Mouse (Mus musculus) cerebellum, adult 8-10 months (tissue): ENCODE results near the gene Rec8.

Source experiments
- DNase-seq: peaks from one replicate; pipeline ENCODE4 v3.0.0; 2022

Rec8 gene

GRCm38 (mm10) chr14:55617822-55618221 lies at the start of gene Rec8:
Rec8 (plus strand) TSS chr14:55618037.
- DNase-seq: peak; percentile 57

- DNase-seq: no peak
These were observed 47.2 kb upstream of the Rec8 start for GRCm38 (mm10) chr14:55570588-55570987.

- no peak for DNase-seq
These were observed 46.1 kb upstream of the Rec8 start for GRCm38 (mm10) chr14:55571760-55572159.

- DNase-seq: no peak
These were observed 42.5 kb upstream of the Rec8 start, which contains the start of gene Fitm1 for GRCm38 (mm10) chr14:55575302-55575701. Fitm1 (plus strand) TSS chr14:55575617.

- DNase-seq: no peak
These were observed 42.1 kb upstream of the Rec8 start for GRCm38 (mm10) chr14:55575711-55576110.

- DNase-seq: no peak
These were observed 41.5 kb upstream of the Rec8 start for GRCm38 (mm10) chr14:55576376-55576775.

- peak; percentile 47 for DNase-seq
These were observed 39.8 kb upstream of the Rec8 start, which contains the start of gene Psme1 for GRCm38 (mm10) chr14:55577871-55578667. Psme1 (plus strand) TSS chr14:55578123.

GRCm38 (mm10) chr14:55578668-55579269 lies 39.1 kb upstream of the Rec8 start:
- DNase-seq: peak; percentile 49

- DNase-seq: no peak
These were observed 38.0 kb upstream of the Rec8 start for GRCm38 (mm10) chr14:55579511-55580496.

- DNase-seq: no peak
These were observed 37.1 kb upstream of the Rec8 start for GRCm38 (mm10) chr14:55580731-55581130.

GRCm38 (mm10) chr14:55581981-55582681 lies 35.7 kb upstream of the Rec8 start:
- DNase-seq: no peak

- no peak for DNase-seq
These were observed 33.5 kb upstream of the Rec8 start for GRCm38 (mm10) chr14:55584303-55584701.

- peak; percentile 76 for DNase-seq
These were observed 32.9 kb upstream of the Rec8 start, which contains the start of gene Emc9 for GRCm38 (mm10) chr14:55584702-55585565. Emc9 (minus strand) TSS chr14:55585302.

- no peak for DNase-seq
These were observed 32.3 kb upstream of the Rec8 start for GRCm38 (mm10) chr14:55585566-55585960.

- no peak for DNase-seq
These were observed 31.7 kb upstream of the Rec8 start for GRCm38 (mm10) chr14:55586149-55586548.

- DNase-seq: no peak
These were observed 28.6 kb upstream of the Rec8 start for GRCm38 (mm10) chr14:55589271-55589670.

GRCm38 (mm10) chr14:55589771-55590448 lies 27.9 kb upstream of the Rec8 start:
- no peak for DNase-seq

GRCm38 (mm10) chr14:55590748-55591330 lies 27.0 kb upstream of the Rec8 start, which contains the start of gene Psme2:
Psme2 (minus strand) TSS chr14:55591113.
- peak; percentile 73 for DNase-seq

GRCm38 (mm10) chr14:55591331-55591891 lies 26.4 kb upstream of the Rec8 start, which contains the start of gene Rnf31:
Rnf31 (plus strand) TSS chr14:55591708.
- DNase-seq: peak; percentile 90

- DNase-seq: no peak
These were observed 25.6 kb upstream of the Rec8 start for GRCm38 (mm10) chr14:55592226-55592625.
